Mouse (Mus musculus): ENCODE measurements around the gene U2af1.
"Not testable (repeated sequence)": the region's sequence is repeated elsewhere in the genome, so short reads cannot be mapped to it uniquely, and the experiment has no call there.

The U2af1 gene

GRCm38 (mm10) chr17:31623101-31623500 is 35.6 kb downstream of the U2af1 start:
- DNase-seq (ENCODE audit: low read depth, low spot score): no peak

- DNase-seq (ENCODE audit: low read depth, low spot score): no peak
These were observed 45.5 kb downstream of the U2af1 start for GRCm38 (mm10) chr17:31613086-31613755.

- DNase-seq (ENCODE audit: low read depth, low spot score): no peak
These were observed 48.8 kb downstream of the U2af1 start for GRCm38 (mm10) chr17:31609895-31610294.

- not testable (repeated sequence) for DNase-seq (ENCODE audit: low read depth, low spot score)
These were observed 49.5 kb downstream of the U2af1 start for GRCm38 (mm10) chr17:31609173-31609572.

- no peak for DNase-seq (ENCODE audit: low read depth, low spot score)
These were observed 51.3 kb downstream of the U2af1 start for GRCm38 (mm10) chr17:31607256-31607951.

GRCm38 (mm10) chr17:31606424-31606823 is 52.3 kb downstream of the U2af1 start:
- DNase-seq (ENCODE audit: low read depth, low spot score): no peak

- DNase-seq (ENCODE audit: low read depth, low spot score): no peak
These were observed 60.1 kb downstream of the U2af1 start for GRCm38 (mm10) chr17:31598593-31598992.

GRCm38 (mm10) chr17:31597957-31598356 is 60.7 kb downstream of the U2af1 start:
- no peak for DNase-seq (ENCODE audit: low read depth, low spot score)
